Mouse (Mus musculus): Measurements from ENCODE around the gene Kifc5b. TPM values are rescaled to one million over a fixed set of nuclear protein-coding genes. Genes with fewer than 3 reads are reported as not detected.

Gene Kifc5b
- total RNA-seq (2014; fragmentation: Nextera tagmentation) (17.1 and 23.0 TPM in 2 replicates), total RNA-seq (2017) (15.0 and 15.7 TPM in 2 replicates), polyA plus RNA-seq (2012) (30.1 and 36.1 TPM in 2 replicates)

- TF ChIP-seq CTCF (IDR thresholded peaks at IDR 0.05; ENCODE audit: low read depth, low read length) (peak; percentile 97), TAL1 (conservative IDR thresholded peaks at IDR 0.05; ENCODE audit: low read depth, low read length) (no peak)
- peaks cover 32% of the 10 kb centered on the region for H3K4me1 ChIP-seq (ENCODE audit: insufficient read depth, low read depth, low read length)
- H3K36me3 ChIP-seq (replicated peaks), result peaks cover 29% of the 10 kb centered on the region
- no peaks in the 10 kb centered on the region for H3K9me3 ChIP-seq (replicated peaks)
- peak within 1 kb of the TSS; percentile 94 for H3K4me3 ChIP-seq (ENCODE audit: low read depth, low read length)
- peak; percentile 99 for ATAC-seq (ENCODE audit: extremely low read depth, insufficient number of reproducible peaks, low FRiP score, poor library complexity, severe bottlenecking)
- DNase-seq (ENCODE audit: low spot score), result peak; percentile 80
- H3K27me3 ChIP-seq (ENCODE audit: insufficient read depth, low read length), result peaks cover 6% of the 10 kb centered on the region; the same call in 1 of the 2 replicates
These were observed at the start of gene Kifc5b for GRCm38 (mm10) chr17:26916711-26917482. Gene Kifc5b (plus strand): TSS chr17:26917091.

- no peak for ATAC-seq (ENCODE audit: extremely low read depth, insufficient number of reproducible peaks, low FRiP score, poor library complexity, severe bottlenecking)
- no peak for DNase-seq (ENCODE audit: low spot score)
- H3K4me1 ChIP-seq (ENCODE audit: insufficient read depth, low read depth, low read length), result no peaks in the 10 kb centered on the region
- H3K4me3 ChIP-seq (ENCODE audit: low read depth, low read length), result no peak overlapping the region
- TF ChIP-seq POLR2AphosphoS5 (IDR thresholded peaks at IDR 0.05; ENCODE audit: insufficient replicate concordance, low read depth, low read length), result no peak
- TF ChIP-seq GATA1 (IDR thresholded peaks at IDR 0.05; ENCODE audit: borderline replicate concordance, low read length), result no peak
- TF ChIP-seq CTCF (IDR thresholded peaks at IDR 0.05; ENCODE audit: low read depth, low read length), result no peak
- no peak for TF ChIP-seq GATA2 (IDR thresholded peaks at IDR 0.05; ENCODE audit: borderline replicate concordance, low read depth, low read length)
- TF ChIP-seq TAL1 (conservative IDR thresholded peaks at IDR 0.05; ENCODE audit: low read depth, low read length), result no peak
- peaks cover 4% of the 10 kb centered on the region; the same call in 1 of the 2 replicates for H3K27me3 ChIP-seq (ENCODE audit: insufficient read depth, low read length)
- H3K36me3 ChIP-seq (replicated peaks), result peaks cover 6% of the 10 kb centered on the region
- H3K9me3 ChIP-seq (replicated peaks), result no peaks in the 10 kb centered on the region
These were observed 48.1 kb upstream of the Kifc5b start for GRCm38 (mm10) chr17:26868756-26869155.

- Histone ChIP-seq H3K27me3 (ENCODE audit: insufficient read depth, low read length) (no peaks in the 10 kb centered on the region), H3K4me3 (ENCODE audit: low read depth, low read length) (no peak overlapping the region), H3K4me1 (ENCODE audit: insufficient read depth, low read depth, low read length) (peaks cover 4% of the 10 kb centered on the region), H3K36me3 (replicated peaks) (peaks cover 35% of the 10 kb centered on the region), H3K9me3 (replicated peaks) (no peaks in the 10 kb centered on the region)
- TF ChIP-seq GATA2 (IDR thresholded peaks at IDR 0.05; ENCODE audit: borderline replicate concordance, low read depth, low read length) (no peak), POLR2AphosphoS5 (IDR thresholded peaks at IDR 0.05; ENCODE audit: insufficient replicate concordance, low read depth, low read length) (no peak), GATA1 (IDR thresholded peaks at IDR 0.05; ENCODE audit: borderline replicate concordance, low read length) (no peak), TAL1 (conservative IDR thresholded peaks at IDR 0.05; ENCODE audit: low read depth, low read length) (no peak), CTCF (IDR thresholded peaks at IDR 0.05; ENCODE audit: low read depth, low read length) (no peak)
- no peak for DNase-seq (ENCODE audit: low spot score)
- no peak for ATAC-seq (ENCODE audit: extremely low read depth, insufficient number of reproducible peaks, low FRiP score, poor library complexity, severe bottlenecking)
These were observed 44.0 kb upstream of the Kifc5b start for GRCm38 (mm10) chr17:26872870-26873269.

GRCm38 (mm10) chr17:26873502-26873901, 43.4 kb upstream of the Kifc5b start:
- Histone ChIP-seq H3K4me1 (ENCODE audit: insufficient read depth, low read depth, low read length) (peaks cover 4% of the 10 kb centered on the region), H3K4me3 (ENCODE audit: low read depth, low read length) (no peak overlapping the region), H3K27me3 (ENCODE audit: insufficient read depth, low read length) (no peaks in the 10 kb centered on the region), H3K36me3 (replicated peaks) (peaks cover 38% of the 10 kb centered on the region), H3K9me3 (replicated peaks) (no peaks in the 10 kb centered on the region)
- no peak for ATAC-seq (ENCODE audit: extremely low read depth, insufficient number of reproducible peaks, low FRiP score, poor library complexity, severe bottlenecking)
- TF ChIP-seq POLR2AphosphoS5 (IDR thresholded peaks at IDR 0.05; ENCODE audit: insufficient replicate concordance, low read depth, low read length), result no peak
- no peak for TF ChIP-seq TAL1 (conservative IDR thresholded peaks at IDR 0.05; ENCODE audit: low read depth, low read length)
- no peak for TF ChIP-seq GATA1 (IDR thresholded peaks at IDR 0.05; ENCODE audit: borderline replicate concordance, low read length)
- no peak for TF ChIP-seq GATA2 (IDR thresholded peaks at IDR 0.05; ENCODE audit: borderline replicate concordance, low read depth, low read length)
- TF ChIP-seq CTCF (IDR thresholded peaks at IDR 0.05; ENCODE audit: low read depth, low read length), result no peak
- DNase-seq (ENCODE audit: low spot score), result no peak

GRCm38 (mm10) chr17:26874542-26874941, 42.3 kb upstream of the Kifc5b start:
- Histone ChIP-seq H3K27me3 (ENCODE audit: insufficient read depth, low read length) (no peaks in the 10 kb centered on the region), H3K4me1 (ENCODE audit: insufficient read depth, low read depth, low read length) (peaks cover 4% of the 10 kb centered on the region), H3K9me3 (replicated peaks) (no peaks in the 10 kb centered on the region), H3K36me3 (replicated peaks) (peaks cover 46% of the 10 kb centered on the region), H3K4me3 (ENCODE audit: low read depth, low read length) (no peak overlapping the region)
- TF ChIP-seq GATA1 (IDR thresholded peaks at IDR 0.05; ENCODE audit: borderline replicate concordance, low read length) (no peak), POLR2AphosphoS5 (IDR thresholded peaks at IDR 0.05; ENCODE audit: insufficient replicate concordance, low read depth, low read length) (no peak), TAL1 (conservative IDR thresholded peaks at IDR 0.05; ENCODE audit: low read depth, low read length) (no peak), GATA2 (IDR thresholded peaks at IDR 0.05; ENCODE audit: borderline replicate concordance, low read depth, low read length) (no peak), CTCF (IDR thresholded peaks at IDR 0.05; ENCODE audit: low read depth, low read length) (no peak)
- DNase-seq (ENCODE audit: low spot score), result no peak
- ATAC-seq (ENCODE audit: extremely low read depth, insufficient number of reproducible peaks, low FRiP score, poor library complexity, severe bottlenecking), result no peak

GRCm38 (mm10) chr17:26877927-26878326, 39.0 kb upstream of the Kifc5b start:
- no peak for TF ChIP-seq GATA2 (IDR thresholded peaks at IDR 0.05; ENCODE audit: borderline replicate concordance, low read depth, low read length)
- TF ChIP-seq CTCF (IDR thresholded peaks at IDR 0.05; ENCODE audit: low read depth, low read length), result no peak
- TF ChIP-seq TAL1 (conservative IDR thresholded peaks at IDR 0.05; ENCODE audit: low read depth, low read length), result no peak
- no peak for TF ChIP-seq GATA1 (IDR thresholded peaks at IDR 0.05; ENCODE audit: borderline replicate concordance, low read length)
- TF ChIP-seq POLR2AphosphoS5 (IDR thresholded peaks at IDR 0.05; ENCODE audit: insufficient replicate concordance, low read depth, low read length), result no peak
- ATAC-seq (ENCODE audit: extremely low read depth, insufficient number of reproducible peaks, low FRiP score, poor library complexity, severe bottlenecking) (no peak), DNase-seq (ENCODE audit: low spot score) (no peak)
- Histone ChIP-seq H3K27me3 (ENCODE audit: insufficient read depth, low read length) (no peaks in the 10 kb centered on the region), H3K9me3 (replicated peaks) (peaks cover 8% of the 10 kb centered on the region; the same call in 1 of the 2 replicates), H3K4me3 (ENCODE audit: low read depth, low read length) (no peak overlapping the region), H3K36me3 (replicated peaks) (peaks cover 72% of the 10 kb centered on the region), H3K4me1 (ENCODE audit: insufficient read depth, low read depth, low read length) (peaks cover 4% of the 10 kb centered on the region)
